Mouse (Mus musculus) layer of hippocampus, adult 9-10 months (tissue): Measurements from ENCODE around the gene Rhoa.
"Not testable (repeated sequence)": the region's sequence is repeated elsewhere in the genome, so short reads cannot be mapped to it uniquely, and the experiment has no call there.

Experiments
- DNase-seq: peaks from one replicate; pipeline ENCODE4 v3.0.0; 2022; ENCODE audit warnings: low spot score

The Rhoa gene

DNA sequence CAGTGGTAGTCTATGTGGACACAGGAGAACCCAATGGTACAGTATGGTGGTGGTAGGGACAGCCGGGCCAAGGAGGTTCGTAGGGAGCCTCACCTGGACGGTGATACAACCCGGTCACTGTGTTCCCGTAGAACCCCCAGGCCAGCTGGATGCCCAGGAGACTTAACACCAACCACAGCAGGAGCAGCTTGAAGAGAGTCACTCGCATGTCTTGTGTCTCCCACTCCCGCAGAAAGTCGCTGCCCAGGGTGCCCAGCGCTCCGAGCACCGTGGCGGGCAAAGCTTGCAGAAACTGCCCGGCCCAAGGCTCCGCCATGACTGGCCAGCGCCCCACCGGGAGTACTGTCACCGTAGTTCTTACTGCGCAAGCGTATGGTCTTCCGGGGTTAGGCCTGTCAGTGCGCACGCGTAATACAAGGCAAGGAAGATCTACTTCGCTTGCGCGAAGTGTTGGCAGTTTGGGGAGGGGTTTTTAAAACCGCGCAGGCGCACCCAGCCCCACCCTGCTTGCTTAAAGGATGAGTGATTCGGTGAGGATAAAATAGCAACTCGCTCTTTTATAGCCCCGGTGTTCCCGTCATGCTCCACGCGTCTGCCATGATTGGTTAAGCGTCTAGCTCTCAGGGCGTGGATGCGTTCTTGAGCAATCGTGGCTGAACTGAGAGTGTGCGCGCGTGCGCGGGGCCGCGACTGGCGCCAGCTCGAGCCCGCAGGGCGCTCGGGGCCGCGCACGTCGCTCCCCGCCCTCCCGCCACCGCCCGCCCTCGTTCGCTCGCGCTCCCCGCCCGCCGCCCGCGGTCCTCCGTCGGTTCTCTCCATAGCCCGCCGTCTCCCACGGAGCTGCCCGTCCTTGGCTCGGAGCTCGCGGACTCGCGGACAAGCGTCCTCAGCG, at the start of gene Rhoa, which contains the start of gene Tcta:
Gene Rhoa, plus strand, starts transcription at position 501 of the 892 bp plus-strand sequence.
Gene Tcta, minus strand, starts transcription at position 532 of the 892 bp plus-strand sequence.
- DNase-seq, result peak; percentile 99

DNA sequence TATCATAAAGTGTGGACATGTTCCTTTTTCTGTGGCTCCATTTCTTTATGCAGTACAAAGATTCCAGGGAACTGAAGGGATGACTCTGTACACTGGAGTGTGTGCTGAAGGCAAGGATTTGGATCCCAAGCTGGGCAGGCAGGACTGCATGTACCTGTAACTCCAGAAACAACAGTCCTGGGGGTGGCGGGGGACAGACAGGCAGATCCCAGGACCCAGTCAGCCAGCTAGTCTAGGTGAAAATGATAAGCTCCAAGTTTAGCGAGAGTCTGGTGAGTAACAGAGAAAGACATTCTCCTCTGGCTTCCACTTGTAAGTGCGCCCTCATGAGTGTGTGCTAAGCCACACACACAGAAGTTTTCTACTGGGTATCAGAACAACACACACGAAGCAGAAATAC, 45.4 kb upstream of the Rhoa start:
- no peak for DNase-seq

GRCm38 (mm10) chr9:108261865-108262264, 44.1 kb upstream of the Rhoa start:
- DNase-seq, result no peak

GRCm38 (mm10) chr9:108262494-108263049, 43.4 kb upstream of the Rhoa start:
- no peak for DNase-seq

DNA sequence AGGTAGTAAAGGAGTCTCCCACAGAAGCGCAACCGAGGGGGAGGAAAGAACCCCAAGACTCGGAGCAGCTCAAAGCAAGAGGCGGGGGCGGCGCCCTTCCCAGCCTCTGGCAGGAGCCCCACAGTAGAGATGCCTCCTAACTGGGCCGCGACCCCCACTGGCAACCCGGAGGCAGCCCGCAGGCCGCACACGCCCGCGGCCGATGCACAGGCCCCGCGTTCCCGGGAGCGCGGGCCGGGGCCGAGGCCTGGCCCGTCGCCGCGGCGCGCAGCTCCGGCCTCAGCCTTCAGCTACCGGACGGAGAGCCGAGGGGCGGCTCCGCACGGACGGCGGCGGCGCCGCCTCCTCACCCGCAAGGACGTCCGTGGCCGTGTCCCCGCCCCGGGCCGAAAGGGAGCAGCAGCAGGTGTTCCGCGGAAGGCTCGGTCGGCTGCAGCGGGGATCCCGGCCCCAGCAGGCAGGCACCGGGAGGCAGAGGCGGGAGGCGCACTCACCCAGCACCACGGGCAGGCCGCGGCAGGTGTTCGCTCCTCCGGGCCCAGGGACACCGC, 42.7 kb upstream of the Rhoa start:
- DNase-seq, result no peak

DNA sequence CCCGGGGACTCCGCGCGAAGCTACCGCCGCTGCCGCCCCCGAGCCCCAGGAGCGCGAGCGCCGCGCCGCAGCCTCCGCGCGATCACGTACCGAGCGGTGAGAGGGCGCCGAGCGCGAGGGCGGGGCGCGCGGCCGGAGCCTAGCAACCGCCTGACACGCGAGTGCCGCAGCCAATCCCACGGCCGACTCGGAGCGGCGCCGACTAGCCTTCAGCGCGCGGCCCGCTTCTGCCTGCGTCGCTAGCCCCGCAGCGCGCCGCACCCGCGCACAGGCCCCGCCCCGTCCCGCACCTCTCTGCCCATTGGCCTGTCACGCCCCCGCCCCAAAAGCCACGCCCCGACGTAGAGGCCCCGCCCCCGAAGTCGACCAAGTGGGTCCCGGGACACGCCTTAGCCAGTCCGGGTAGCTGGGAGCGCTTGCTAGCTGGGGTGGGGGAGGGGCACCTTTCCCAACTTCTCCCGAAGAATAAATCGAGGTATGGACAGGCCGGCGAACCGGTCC, 42.2 kb upstream of the Rhoa start, which contains the start of gene Dag1:
Gene Dag1, minus strand, starts transcription at position 269 of the 501 bp plus-strand sequence.
- peak; percentile 85 for DNase-seq

GRCm38 (mm10) chr9:108264191-108264921, 41.6 kb upstream of the Rhoa start:
- no peak for DNase-seq

DNA sequence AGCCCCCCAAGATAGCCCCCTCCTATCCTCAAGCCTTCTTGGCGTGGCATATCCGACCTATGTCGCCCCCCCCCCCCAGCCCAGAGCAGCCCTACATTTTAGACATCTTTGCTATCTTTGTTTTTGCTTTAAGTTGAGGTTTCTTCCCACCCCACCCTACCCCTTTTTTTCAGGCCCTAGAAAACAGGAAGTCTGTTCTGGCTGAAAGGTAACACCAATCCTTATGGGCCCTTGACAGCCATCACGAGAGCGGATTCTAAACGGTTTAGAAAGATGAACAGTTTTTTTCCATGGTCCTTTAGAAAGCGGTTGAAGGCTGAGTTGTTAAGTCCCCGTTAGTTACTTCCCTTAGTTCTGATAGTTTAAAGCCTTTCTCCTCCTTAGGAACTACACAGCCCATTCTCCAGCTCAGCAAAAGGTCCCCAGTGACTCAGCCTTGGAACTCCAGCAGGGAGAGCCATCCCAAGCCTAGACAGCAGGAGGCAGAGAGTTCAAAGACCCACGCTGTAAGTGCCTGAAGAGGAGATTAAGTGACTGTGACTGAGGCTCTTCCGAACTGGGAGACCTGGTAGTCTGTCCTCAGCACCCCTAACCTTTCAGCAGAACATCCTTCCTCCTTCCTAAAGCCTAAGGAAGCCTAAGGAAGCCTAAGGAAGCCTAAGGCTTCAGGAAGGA, 39.5 kb upstream of the Rhoa start:
- DNase-seq, result no peak

DNA sequence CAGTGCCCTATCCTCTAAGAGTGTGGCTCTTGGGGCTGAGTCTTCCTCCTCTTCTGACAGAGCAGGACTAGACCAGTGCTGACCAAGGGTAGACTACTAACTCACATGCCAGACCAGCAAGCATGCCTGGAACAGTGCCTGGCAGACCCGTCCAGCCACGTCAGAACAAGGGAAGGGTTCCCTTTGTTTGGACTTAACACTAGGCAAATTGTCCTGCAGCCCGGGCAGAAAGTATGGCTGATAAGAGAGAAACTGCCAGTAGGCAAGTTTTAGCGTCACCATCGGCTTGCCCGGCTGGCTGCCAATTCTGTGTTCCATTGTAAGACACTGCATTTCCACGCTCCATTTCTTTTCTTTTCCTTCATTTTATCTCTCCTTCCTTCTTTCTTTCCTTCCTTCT, 38.2 kb upstream of the Rhoa start:
- DNase-seq, result no peak

DNA sequence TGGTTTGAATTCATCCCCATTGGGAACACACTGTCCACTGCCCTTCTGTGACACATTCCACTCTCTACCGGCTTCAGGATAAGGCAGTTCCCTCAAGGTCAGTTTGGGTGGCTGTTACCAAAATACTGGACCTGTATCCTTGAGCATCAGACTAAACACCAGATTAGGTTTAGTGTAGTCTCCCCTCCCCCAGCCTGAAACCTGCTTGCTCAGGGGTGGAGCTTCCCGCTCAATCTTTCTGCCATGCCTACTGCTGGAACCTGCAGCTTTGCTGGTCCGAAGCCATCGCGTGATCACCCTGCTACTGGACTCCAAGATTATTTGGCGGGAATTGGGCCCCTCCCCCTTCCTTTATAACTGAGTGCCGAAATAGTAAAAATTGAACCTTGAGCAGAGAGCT, 37.2 kb upstream of the Rhoa start:
- not testable (repeated sequence) for DNase-seq

GRCm38 (mm10) chr9:108271941-108272340, 34.0 kb upstream of the Rhoa start:
- no peak for DNase-seq

- DNase-seq, result no peak
Observed at GRCm38 (mm10) chr9:108272691-108273090, 33.2 kb upstream of the Rhoa start.

DNA sequence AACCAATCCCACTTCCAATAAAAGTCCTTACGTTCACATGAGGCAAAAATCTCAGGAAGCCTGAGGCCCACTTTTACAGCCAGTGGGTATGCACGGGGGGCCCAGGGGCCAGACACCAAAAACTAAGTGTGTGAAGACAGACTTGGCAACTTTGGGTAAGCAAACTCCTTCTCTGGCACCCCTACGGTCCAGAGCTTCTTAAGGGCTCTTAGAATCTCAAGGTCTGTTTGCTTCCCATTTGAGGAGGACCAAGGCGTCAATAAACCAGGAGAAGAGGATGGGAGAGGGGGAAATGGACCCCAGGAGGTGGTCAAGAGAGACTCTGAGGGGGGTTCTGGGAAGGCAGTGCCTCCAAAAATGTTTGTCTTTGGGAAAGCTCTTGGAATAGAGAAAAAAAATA, 32.4 kb upstream of the Rhoa start:
- DNase-seq, result no peak

DNA sequence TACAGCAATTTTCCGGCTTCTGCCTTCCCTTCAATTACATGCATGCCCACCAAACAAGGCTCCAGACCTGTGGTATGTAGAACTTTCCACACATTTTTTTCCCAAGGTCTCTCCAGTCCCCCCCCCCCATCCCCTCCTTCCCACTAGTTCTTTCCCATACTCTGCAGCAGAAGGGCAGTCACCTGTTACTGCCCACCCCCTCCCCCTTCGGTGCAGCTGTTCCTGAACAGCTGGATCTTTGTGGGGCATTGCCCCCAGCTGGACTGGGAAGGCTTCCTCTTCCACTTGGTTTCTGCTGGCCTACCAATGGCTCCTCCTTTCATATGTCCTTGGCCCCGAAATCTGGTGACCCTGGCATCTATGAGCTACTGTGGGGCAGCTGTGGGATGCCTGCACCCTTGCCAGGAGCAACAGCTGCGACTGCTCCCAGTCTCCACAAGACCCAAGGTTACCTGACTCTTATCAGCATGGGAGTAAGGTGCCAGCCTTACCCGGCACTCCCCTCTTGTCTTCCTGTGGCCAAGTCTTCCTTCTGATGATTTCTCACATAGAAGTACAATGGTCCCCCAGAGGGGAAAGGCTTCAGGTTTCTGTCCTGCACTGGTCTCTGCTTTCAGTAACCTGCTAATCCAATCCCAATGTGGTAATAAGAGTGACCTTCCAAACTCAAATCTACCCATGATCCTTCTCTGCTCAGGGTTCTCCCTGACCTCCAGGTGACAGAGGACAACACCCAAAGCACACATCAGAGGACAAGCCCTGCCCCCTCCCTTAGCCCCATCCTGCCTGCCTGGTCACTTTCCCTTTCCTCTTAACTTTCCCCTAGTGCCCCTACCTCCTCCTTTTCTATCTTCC, 31.2 kb upstream of the Rhoa start:
- no peak for DNase-seq

GRCm38 (mm10) chr9:108275331-108275659, 30.6 kb upstream of the Rhoa start:
- DNase-seq, result no peak

GRCm38 (mm10) chr9:108278697-108279450, 27.1 kb upstream of the Rhoa start:
- no peak for DNase-seq

- DNase-seq, result no peak
Observed at GRCm38 (mm10) chr9:108280071-108280828, 25.7 kb upstream of the Rhoa start.

- peak; percentile 69 for DNase-seq
Observed at GRCm38 (mm10) chr9:108284410-108284809, 21.5 kb upstream of the Rhoa start.

GRCm38 (mm10) chr9:108287526-108288238, 18.2 kb upstream of the Rhoa start:
- not testable (repeated sequence) for DNase-seq
